Mouse (Mus musculus) embryo, embryonic 10 days (tissue): ENCODE measurements around the gene Prpf40a.

Experiments used
- DNase-seq: peaks from one replicate; pipeline ENCODE4 v3.0.0-alpha.2; 2015; ENCODE audit warnings: low spot score

The Prpf40a gene

GRCm38 (mm10) chr2:53105408-53105807 lies 85.7 kb downstream of the Prpf40a start:
- no peak for DNase-seq

GRCm38 (mm10) chr2:53102901-53103300 lies 88.2 kb downstream of the Prpf40a start:
- no peak for DNase-seq

- no peak for DNase-seq
These were observed 89.0 kb downstream of the Prpf40a start for GRCm38 (mm10) chr2:53101885-53102740.

GRCm38 (mm10) chr2:53100093-53100492 lies 91.0 kb downstream of the Prpf40a start:
- no peak for DNase-seq

- DNase-seq: no peak
These were observed 95.6 kb downstream of the Prpf40a start for GRCm38 (mm10) chr2:53095489-53095888.

- DNase-seq: no peak
These were observed 96.1 kb downstream of the Prpf40a start for GRCm38 (mm10) chr2:53095031-53095430.

GRCm38 (mm10) chr2:53088744-53089143 lies 102.3 kb downstream of the Prpf40a start:
- DNase-seq: no peak

- peak; percentile 76 for DNase-seq
These were observed 105.4 kb downstream of the Prpf40a start for GRCm38 (mm10) chr2:53085617-53086202.
